Mouse (Mus musculus) adrenal gland, adult 2 months (tissue): ENCODE measurements around the gene Slc5a1. TPM values are rescaled to one million over a fixed set of nuclear protein-coding genes. Genes with fewer than 3 reads are reported as not detected.

Experiments used
- DNase-seq: peaks from one replicate; pipeline ENCODE4 v3.0.0; 2021
- polyA plus RNA-seq: library from polyadenylated mRNA; depleted of rRNA; stranded (reverse); fragments of >200 nt; gene quantifications from 2 replicates; pipeline ENCODE4 v1.2.3, GENCODE M21; 2012; rRNA removed
- total RNA-seq, 2 experiments: library from RNA; stranded (reverse); gene quantifications; 2 replicates each; pipeline ENCODE4 v1.2.3; 2021

Slc5a1 gene
- total and polyA plus RNA-seq, 3 experiments, result not detected

DNA sequence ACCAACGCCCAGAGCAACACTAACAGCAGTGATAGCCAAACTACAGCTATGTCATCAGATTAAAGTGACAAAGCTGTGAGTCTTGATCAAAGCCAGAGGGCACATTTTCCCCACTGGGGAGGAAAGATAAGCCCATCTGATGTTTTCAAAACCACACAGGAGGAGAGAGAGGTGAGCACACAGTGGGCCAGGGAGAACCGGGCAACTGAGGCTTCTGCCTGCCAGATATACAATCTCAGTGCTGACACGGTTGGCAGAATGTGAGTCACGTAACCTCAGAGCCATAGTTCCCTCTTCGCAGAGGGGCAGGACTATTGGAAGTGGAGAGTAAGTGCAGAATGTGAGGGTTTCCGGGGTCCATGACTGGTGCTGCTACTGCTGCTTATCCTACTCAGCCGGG is 89.5 kb downstream of the Slc5a1 start:
- no peak for DNase-seq

DNA sequence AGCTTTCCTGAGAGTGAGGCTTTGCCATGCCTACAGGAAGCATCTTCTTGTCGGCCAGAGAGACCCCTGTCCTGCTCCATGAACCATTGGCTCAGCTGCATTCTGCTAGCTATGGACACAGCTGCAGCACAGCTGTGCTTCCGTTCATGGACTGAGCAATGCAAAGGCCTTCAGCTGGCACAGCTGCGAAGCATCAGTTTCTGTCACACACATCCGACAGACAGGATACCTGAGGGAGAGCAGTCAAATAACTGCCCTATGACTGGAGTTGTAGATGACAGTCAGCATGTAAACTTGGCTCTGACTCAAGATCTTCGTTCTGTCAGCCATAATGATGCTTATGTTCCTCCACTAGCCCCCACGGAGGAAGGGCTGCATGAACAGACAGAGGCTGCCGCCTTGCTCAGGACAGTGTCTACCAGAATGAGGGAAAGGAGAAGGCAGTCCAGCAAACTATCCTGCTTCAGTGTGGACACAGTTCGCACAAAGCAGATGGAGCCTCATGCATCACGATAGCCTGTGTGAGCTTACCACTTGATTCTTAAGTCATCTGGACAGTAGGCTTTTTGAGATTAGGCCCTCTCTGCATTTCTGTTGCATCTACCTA is 91.3 kb downstream of the Slc5a1 start:
- no peak for DNase-seq

DNA sequence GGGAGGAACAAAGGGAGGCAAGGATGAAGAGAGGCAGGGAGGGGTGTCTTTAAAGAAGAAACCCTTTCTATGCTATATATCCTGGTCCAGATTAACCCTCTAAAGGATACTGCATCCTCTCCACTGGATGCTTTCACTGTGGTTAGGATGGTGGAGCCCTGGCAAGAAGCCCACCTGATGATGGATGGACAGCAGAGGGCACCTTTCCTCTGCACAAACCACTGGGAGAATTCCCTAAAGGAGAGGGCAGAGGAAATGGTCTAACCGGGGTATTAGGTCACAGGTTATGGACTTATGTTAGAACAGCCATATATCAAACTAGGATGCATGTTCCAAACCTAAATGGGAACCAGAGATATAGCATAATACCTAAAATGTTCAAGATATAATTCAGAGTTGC is 96.1 kb downstream of the Slc5a1 start:
- DNase-seq, result no peak

DNA sequence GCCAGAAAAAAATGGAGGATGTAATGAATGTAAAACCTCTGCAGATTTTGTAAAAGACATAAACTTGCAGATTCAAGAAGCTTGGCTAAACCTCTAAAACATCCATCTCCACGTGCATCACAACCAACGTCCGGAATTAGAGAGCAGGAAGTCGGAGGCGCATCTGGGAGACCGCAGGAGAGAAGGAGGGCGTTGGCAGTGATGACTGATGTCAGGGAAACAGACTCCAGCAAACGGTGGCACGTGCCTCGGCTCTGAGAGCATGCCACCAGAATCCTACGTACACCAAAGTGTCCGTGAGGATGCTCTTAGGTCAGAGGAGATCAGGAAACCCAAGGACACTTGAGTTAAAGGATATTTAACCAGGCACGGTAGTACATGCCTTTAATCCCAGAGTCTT is 97.7 kb downstream of the Slc5a1 start:
- DNase-seq, result no peak

DNA sequence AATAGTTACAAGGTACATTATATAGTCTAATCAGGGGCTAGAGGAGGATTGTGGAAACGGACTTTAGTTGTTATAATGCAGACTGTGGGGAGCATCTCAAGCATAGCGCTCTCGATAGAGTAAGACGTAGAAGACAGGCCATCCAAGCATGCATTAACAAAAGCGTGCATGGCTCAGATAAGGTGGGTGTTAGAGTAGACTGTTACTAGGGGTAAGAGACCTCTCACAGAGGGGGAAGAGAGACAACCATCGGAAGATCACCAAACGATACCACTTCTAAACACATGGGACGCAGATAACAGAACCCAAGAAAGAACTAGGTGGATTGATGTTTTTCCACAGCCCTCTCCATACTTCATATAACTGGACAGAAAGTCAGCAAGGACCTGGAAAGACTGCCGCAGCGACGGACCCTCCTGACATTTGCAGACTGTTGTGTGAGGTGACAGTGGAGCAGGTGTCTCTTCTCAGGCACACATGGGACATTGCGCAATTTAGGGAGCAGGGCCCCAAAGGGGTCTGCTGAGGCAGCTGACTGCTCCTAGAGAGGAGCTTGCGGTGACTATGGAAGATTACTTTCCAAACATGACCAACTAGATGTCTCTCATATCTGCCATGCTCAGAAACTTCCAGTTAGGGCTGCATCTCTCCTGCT is 98.6 kb downstream of the Slc5a1 start:
- DNase-seq, result no peak

DNA sequence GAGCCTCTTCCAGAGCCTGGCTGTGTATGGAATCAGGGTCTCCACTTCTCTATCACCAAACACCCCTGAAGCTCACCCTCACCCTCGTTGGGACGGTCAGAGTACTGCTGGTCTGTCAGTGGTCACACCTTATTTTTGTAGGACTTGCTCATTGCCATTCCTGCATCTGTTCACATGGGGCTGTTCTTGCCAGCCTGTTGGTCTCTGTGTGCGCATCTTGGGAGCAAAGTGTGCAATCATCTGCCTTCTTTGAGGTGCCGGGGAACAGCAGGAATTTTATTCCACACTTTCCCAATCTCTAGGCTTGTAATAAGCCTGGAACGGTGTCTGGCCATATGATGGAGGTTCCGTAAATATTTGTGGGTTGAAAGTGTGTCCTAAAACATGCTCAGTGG is 99.1 kb downstream of the Slc5a1 start:
- DNase-seq, result no peak

DNA sequence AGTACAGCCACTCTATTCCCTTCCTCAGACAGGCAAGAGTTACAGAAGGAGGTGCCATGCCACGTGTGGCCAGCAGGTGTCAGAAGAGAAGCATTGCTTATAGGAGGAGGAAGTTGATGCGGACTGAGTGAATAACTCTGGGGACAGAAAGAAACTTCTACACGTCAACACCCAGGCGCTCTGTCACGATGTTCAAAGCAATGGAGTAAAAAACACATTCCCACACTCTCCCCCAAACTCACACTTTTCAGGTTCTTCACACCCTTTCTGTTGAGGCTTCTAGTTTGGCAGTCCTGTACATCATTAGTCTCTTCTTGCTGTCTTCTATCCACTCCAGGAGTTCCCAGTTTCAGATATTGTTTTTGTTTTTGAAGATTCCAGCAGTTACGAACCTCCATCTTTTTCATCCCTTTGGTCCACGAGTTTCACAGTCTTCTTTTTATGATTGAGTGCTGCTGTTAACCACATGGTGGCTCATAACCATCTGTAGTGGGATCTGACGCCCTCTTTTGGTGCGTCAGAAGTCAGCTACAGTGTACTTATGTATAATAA is 99.7 kb downstream of the Slc5a1 start:
- DNase-seq, result peak; percentile 78

DNA sequence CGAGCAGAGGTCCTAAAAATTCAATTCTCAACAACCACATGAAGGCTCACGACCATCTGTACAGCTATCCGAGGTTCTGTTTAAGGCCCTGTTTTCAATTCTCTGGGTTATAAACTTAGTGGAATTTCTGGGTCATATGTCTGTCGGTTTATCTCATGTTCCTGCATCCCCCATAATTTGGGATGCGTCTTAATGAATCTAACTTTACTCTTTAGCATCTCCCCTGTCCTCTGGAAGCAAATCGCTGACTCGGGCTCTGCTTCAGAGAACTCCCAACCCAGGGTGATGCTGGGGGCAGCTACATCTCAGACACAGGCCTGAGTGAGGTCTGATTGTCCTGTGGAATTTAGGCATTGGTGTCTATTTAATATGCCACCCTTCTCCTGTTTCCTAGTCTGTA is 100.3 kb downstream of the Slc5a1 start:
- no peak for DNase-seq

DNA sequence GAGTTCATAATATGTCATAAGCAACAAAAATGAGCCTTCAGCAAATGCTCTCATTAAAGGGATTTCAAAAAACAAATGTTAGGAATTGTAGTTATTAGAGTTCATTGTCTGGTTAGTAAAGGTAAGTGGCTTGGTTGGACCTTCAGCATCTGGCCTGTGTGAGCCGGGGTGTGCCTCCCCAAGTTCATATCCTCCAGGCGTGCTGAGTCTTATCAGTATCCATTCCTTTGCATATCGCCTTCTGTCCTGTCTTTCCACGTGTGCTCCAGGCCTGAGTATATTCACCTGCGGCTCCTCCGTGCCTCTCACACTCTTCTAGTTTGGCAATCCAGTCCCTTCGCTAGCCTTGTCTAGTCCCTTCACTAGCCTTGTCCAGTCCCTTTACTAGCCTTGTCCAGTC is 102.3 kb downstream of the Slc5a1 start:
- DNase-seq, result no peak

DNA sequence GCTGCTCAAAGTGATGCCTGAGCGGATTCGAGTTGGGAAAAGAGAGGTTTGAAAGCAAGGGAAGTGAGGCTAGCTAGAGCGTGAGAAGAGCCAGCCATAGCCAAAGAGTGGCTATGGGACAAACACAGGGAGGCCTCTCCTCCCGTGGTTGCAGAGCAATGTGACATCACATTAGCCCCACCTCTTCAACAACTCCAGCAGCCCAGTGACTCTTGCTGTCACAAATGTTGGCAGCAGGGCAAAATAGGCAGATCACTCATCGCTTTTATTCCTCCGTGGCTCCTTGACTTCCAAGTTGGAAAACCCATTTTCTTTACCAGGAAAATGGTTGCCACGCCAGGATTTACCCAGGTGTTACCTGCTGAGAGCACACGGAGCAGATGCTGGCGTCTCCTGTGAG is 103.1 kb downstream of the Slc5a1 start:
- no peak for DNase-seq

DNA sequence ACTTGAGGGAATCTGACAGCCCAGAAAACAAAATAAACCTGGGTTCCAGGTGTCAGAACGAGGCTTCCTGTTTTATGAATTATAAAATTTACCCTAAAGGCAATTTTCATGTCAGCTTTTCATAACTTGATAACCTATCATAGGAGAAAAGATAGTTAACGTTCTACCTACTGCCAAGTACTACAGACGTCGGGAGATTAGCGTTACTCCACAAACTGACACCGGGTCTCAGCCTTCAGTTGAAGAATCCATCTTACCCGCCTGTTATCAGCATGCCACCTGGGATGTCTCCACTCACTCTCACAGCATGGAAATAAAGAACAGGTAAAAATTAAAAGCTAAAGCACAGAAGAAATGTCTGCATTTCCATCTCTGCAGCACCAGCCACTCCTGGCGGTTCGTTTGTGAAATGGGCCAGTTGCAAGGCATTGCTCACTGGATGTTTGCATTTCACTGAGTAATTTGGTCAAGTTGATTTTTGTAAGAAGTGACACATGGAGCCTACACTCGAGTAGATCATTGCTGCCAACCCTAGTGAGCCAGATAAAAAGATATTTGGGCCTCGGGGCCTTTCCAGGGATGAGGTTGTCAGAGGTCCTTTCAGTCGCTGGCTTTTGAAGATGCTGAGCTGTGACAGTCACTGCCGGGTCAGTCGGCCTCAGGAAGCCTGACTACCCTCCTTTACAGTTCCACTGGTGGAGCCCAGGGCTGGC is 104.7 kb downstream of the Slc5a1 start:
- no peak for DNase-seq

DNA sequence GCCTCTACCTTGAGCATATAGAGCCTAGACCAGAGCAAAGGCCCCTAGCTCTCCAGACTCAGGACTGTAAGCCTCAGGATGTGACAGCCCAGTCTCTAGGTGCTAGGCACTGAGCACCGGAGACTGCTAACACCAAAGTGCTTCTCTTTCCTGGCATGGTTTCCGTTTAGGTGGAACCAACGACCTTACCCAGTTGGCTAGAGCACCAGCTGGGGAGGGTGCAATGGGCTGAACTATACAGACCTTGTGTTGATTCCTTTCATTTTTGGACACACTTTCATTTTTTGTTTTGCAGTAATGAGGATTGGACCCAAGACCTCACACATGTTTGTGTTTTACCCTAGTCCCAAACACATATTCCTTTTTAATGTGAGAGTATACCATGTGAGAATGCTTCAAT is 106.5 kb downstream of the Slc5a1 start:
- DNase-seq, result no peak

DNA sequence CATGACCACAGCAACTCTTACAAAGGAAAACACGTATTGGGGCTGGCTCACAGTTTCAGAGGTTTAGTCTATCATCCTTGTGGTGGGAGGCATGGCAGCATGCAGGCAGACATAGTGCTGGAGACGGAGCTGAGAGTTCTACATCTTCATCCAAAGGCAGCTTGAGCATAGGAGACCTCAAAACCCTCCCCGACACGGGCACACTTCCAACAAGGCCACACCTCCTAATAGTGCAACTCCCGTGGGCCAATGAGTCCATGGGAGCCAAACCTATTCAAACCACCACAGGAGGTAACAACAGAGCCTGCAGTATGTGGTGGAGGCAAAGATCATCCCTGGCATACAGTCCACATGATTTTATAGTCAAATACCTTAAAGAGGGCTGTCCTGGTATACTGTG is 107.2 kb downstream of the Slc5a1 start:
- DNase-seq, result no peak

Other genes starting within 250 kb of the Slc5a1 start
- gene Prr14l, start 250.0 kb upstream of the Slc5a1 start, total RNA-seq, result 10 to 100 TPM; 25.1 to 45.6 TPM
- 10.6 and 15.1 TPM in 2 replicates for gene Prr14l, start 250.0 kb upstream of the Slc5a1 start, polyA plus RNA-seq
- gene Depdc5, start 240.5 kb upstream of the Slc5a1 start, total RNA-seq, result 10 to 100 TPM; 28.6 to 33.3 TPM
- gene Depdc5, start 240.5 kb upstream of the Slc5a1 start, polyA plus RNA-seq, result 8.0 and 8.6 TPM in 2 replicates
- gene Ywhah, start 85.4 kb upstream of the Slc5a1 start, total RNA-seq, result 100 to 1,000 TPM; 167 to 190 TPM
- 128 and 132 TPM in 2 replicates for gene Ywhah, start 85.4 kb upstream of the Slc5a1 start, polyA plus RNA-seq
- 1 to 10 TPM; 1.2 to 2.5 TPM for gene Spon2, start 114.2 kb downstream of the Slc5a1 start, total RNA-seq
- 2.6 and 2.8 TPM in 2 replicates for gene Spon2, start 114.2 kb downstream of the Slc5a1 start, polyA plus RNA-seq
- 100 to 1,000 TPM; 206 to 228 TPM for gene Ctbp1, start 170.8 kb downstream of the Slc5a1 start, total RNA-seq
- 447 and 508 TPM in 2 replicates for gene Ctbp1, start 170.8 kb downstream of the Slc5a1 start, polyA plus RNA-seq
- 100 to 1,000 TPM; 115 to 128 TPM for gene Maea, start 231.3 kb downstream of the Slc5a1 start, total RNA-seq
- 99.0 and 107 TPM in 2 replicates for gene Maea, start 231.3 kb downstream of the Slc5a1 start, polyA plus RNA-seq